Mouse (Mus musculus) intestine, embryonic 15.5 days (tissue): Measurements from ENCODE around the gene Fxr1. TPM values are rescaled to one million over a fixed set of nuclear protein-coding genes. Genes with fewer than 3 reads are reported as not detected.

Source experiments
- ATAC-seq: fragments of 200-750 bp; cut with Nextera tagmentation; 2 replicates; pipeline ENCODE4 v1.8.0; 2017; ENCODE audit warnings: moderate TSS enrichment, moderate library complexity
- H3K27ac ChIP-seq: fragments of 300-500 bp; sonication (generic); 2 replicates; pipeline ENCODE4 v1.5.1; 2015; ENCODE audit warnings: mild to moderate bottlenecking, inconsistent platforms
- H3K27me3 ChIP-seq: fragments of 300-500 bp; sonication (generic); replicated peaks from 2 replicates; pipeline ENCODE4 v1.6.1; 2015; ENCODE audit warnings: inconsistent platforms
- H3K36me3 ChIP-seq: fragments of 300-500 bp; sonication (generic); 2 replicates; pipeline ENCODE4 v1.6.1; 2015; ENCODE audit warnings: inconsistent platforms
- H3K4me1 ChIP-seq: fragments of 300-500 bp; sonication (generic); replicated peaks from 2 replicates; pipeline ENCODE4 v1.6.1; 2015; ENCODE audit warnings: inconsistent platforms
- H3K4me2 ChIP-seq: fragments of 300-500 bp; sonication (generic); replicated peaks from 2 replicates; pipeline ENCODE4 v1.6.1; 2015; ENCODE audit warnings: mild to moderate bottlenecking, inconsistent platforms
- H3K4me3 ChIP-seq: fragments of 300-500 bp; sonication (generic); replicated peaks from 2 replicates; pipeline ENCODE4 v1.5.1; 2015; ENCODE audit warnings: inconsistent platforms
- H3K9ac ChIP-seq: fragments of 300-500 bp; sonication (generic); 2 replicates; pipeline ENCODE4 v1.6.1; 2015; ENCODE audit warnings: inconsistent platforms
- H3K9me3 ChIP-seq: fragments of 300-500 bp; sonication (generic); 2 replicates; pipeline ENCODE4 v1.6.1; 2016; ENCODE audit warnings: inconsistent platforms
- WGBS: fragments of 180-500 bp; shearing (Covaris S2); methylation state at CpG from one replicate; pipeline ENCODE4 v1.1.7; 2015; 5-methylcytosine and 5-hydroxymethylcytosine counted together
- polyA plus RNA-seq: library from polyadenylated mRNA; unstranded; fragments of >200 nt; fragmentation: Nextera tagmentation; extraction: Ambion mirVana; gene quantifications from 2 replicates; pipeline ENCODE4 v1.2.1, GENCODE M21; 2015

Fxr1 gene
- polyA plus RNA-seq, 1 experiment from 2014 or later, result 49.3 TPM

- Histone ChIP-seq H3K9me3 (no peaks in the 10 kb centered on the region), H3K4me2 (no peak overlapping the region), H3K4me1 (peaks cover 4% of the 10 kb centered on the region; the same call in 1 of the 2 replicates), H3K27me3 (no peaks in the 10 kb centered on the region), H3K27ac (no peak overlapping the region), H3K36me3 (no peaks in the 10 kb centered on the region; the same call in 1 of the 2 replicates), H3K9ac (no peak overlapping the region), H3K4me3 (no peak overlapping the region)
- WGBS, result 61% methylated on average over 6 of the region's 6 CpGs
- 0 out of 2 replicates have a peak, but pooled peaks have one; percentile 20 for ATAC-seq
Observed at GRCm38 (mm10) chr3:34076058-34076759, 56.5 kb downstream of the Fxr1 start.

GRCm38 (mm10) chr3:34080900-34081662 lies 61.3 kb downstream of the Fxr1 start, which contains the start of gene Dnajc19:
Gene Dnajc19 (minus strand): TSS chr3:34081321.
- Histone ChIP-seq H3K4me2 (peak within 1 kb of the TSS; percentile 63), H3K4me3 (peak within 1 kb of the TSS; percentile 72), H3K4me1 (peaks cover 4% of the 10 kb centered on the region; the same call in 1 of the 2 replicates), H3K36me3 (no peaks in the 10 kb centered on the region; the same call in 1 of the 2 replicates), H3K9me3 (no peaks in the 10 kb centered on the region), H3K27me3 (no peaks in the 10 kb centered on the region), H3K27ac (peak within 1 kb of the TSS; percentile 71), H3K9ac (peak within 1 kb of the TSS; percentile 79)
- under 1% methylated on average over 50 of the region's 50 CpGs for WGBS
- ATAC-seq, result peak; percentile 97

- whole genome bisulfite sequencing, result 90% methylated on average over 3 of the region's 3 CpGs
- H3K9ac ChIP-seq, result no peak overlapping the region
- no peak overlapping the region for H3K4me3 ChIP-seq
- peak overlapping the region; percentile 63 for H3K4me2 ChIP-seq
- H3K27ac ChIP-seq, result no peak overlapping the region
- no peak for ATAC-seq
- no peaks in the 10 kb centered on the region; the same call in 1 of the 2 replicates for H3K36me3 ChIP-seq
- H3K27me3 ChIP-seq, result no peaks in the 10 kb centered on the region
- no peaks in the 10 kb centered on the region for H3K9me3 ChIP-seq
- H3K4me1 ChIP-seq, result peaks cover 4% of the 10 kb centered on the region; the same call in 1 of the 2 replicates
Observed at GRCm38 (mm10) chr3:34081929-34082328, 62.2 kb downstream of the Fxr1 start.

GRCm38 (mm10) chr3:34083655-34084054 lies 63.9 kb downstream of the Fxr1 start:
- H3K27ac ChIP-seq, result no peak overlapping the region
- no peaks in the 10 kb centered on the region for H3K27me3 ChIP-seq
- H3K9me3 ChIP-seq, result no peaks in the 10 kb centered on the region
- H3K9ac ChIP-seq, result no peak overlapping the region
- no peaks in the 10 kb centered on the region for H3K36me3 ChIP-seq
- no peak overlapping the region for H3K4me2 ChIP-seq
- H3K4me3 ChIP-seq, result no peak overlapping the region
- 74% methylated on average over 5 of the region's 5 CpGs for WGBS
- ATAC-seq, result no peak
- H3K4me1 ChIP-seq, result peaks cover 4% of the 10 kb centered on the region; the same call in 1 of the 2 replicates

- ATAC-seq, result no peak
- Histone ChIP-seq H3K9ac (no peak overlapping the region), H3K4me3 (no peak overlapping the region), H3K27ac (no peak overlapping the region), H3K9me3 (no peaks in the 10 kb centered on the region), H3K27me3 (peaks cover 6% of the 10 kb centered on the region; the same call in 1 of the 2 replicates), H3K4me1 (no peaks in the 10 kb centered on the region), H3K36me3 (no peaks in the 10 kb centered on the region), H3K4me2 (no peak overlapping the region)
- whole genome bisulfite sequencing, result 68% methylated on average over 2 of the region's 2 CpGs
Observed at GRCm38 (mm10) chr3:34102891-34103290, 83.1 kb downstream of the Fxr1 start.

- H3K9me3 ChIP-seq, result no peaks in the 10 kb centered on the region
- no peaks in the 10 kb centered on the region for H3K36me3 ChIP-seq
- no peak overlapping the region for H3K27ac ChIP-seq
- H3K9ac ChIP-seq, result no peak overlapping the region
- 48% methylated on average over 7 of the region's 7 CpGs for WGBS
- H3K4me2 ChIP-seq, result no peak overlapping the region
- no peak overlapping the region for H3K4me3 ChIP-seq
- no peaks in the 10 kb centered on the region for H3K4me1 ChIP-seq
- H3K27me3 ChIP-seq, result peaks cover 6% of the 10 kb centered on the region; the same call in 1 of the 2 replicates
- ATAC-seq, result no peak
Observed at GRCm38 (mm10) chr3:34103902-34104672, 84.3 kb downstream of the Fxr1 start.

GRCm38 (mm10) chr3:34106421-34106820 lies 86.7 kb downstream of the Fxr1 start:
- H3K27ac ChIP-seq, result no peak overlapping the region
- no peaks in the 10 kb centered on the region for H3K36me3 ChIP-seq
- 12% methylated on average over 9 of the region's 9 CpGs for WGBS
- H3K27me3 ChIP-seq, result peaks cover 6% of the 10 kb centered on the region; the same call in 1 of the 2 replicates
- no peaks in the 10 kb centered on the region for H3K4me1 ChIP-seq
- H3K9ac ChIP-seq, result no peak overlapping the region
- no peak for ATAC-seq
- no peaks in the 10 kb centered on the region for H3K9me3 ChIP-seq
- peak overlapping the region; percentile 19; the same call in 1 of the 2 replicates for H3K4me2 ChIP-seq
- H3K4me3 ChIP-seq, result no peak overlapping the region

GRCm38 (mm10) chr3:34107631-34108030 lies 87.9 kb downstream of the Fxr1 start:
- WGBS, result 70% methylated on average over 3 of the region's 3 CpGs
- no peaks in the 10 kb centered on the region for H3K36me3 ChIP-seq
- H3K27ac ChIP-seq, result no peak overlapping the region
- H3K4me1 ChIP-seq, result no peaks in the 10 kb centered on the region
- no peak overlapping the region for H3K9ac ChIP-seq
- H3K4me3 ChIP-seq, result no peak overlapping the region
- H3K27me3 ChIP-seq, result peaks cover 6% of the 10 kb centered on the region; the same call in 1 of the 2 replicates
- no peaks in the 10 kb centered on the region for H3K9me3 ChIP-seq
- no peak for ATAC-seq
- no peak overlapping the region for H3K4me2 ChIP-seq

GRCm38 (mm10) chr3:34111941-34112685 lies 92.4 kb downstream of the Fxr1 start:
- Histone ChIP-seq H3K9ac (no peak overlapping the region), H3K36me3 (no peaks in the 10 kb centered on the region), H3K4me1 (no peaks in the 10 kb centered on the region), H3K27me3 (no peaks in the 10 kb centered on the region), H3K4me3 (no peak overlapping the region), H3K9me3 (no peaks in the 10 kb centered on the region), H3K4me2 (no peak overlapping the region), H3K27ac (no peak overlapping the region)
- WGBS, result 68% methylated on average over 11 of the region's 11 CpGs
- no peak for ATAC-seq

GRCm38 (mm10) chr3:34115806-34116205 lies 96.1 kb downstream of the Fxr1 start:
- Histone ChIP-seq H3K27ac (no peak overlapping the region), H3K27me3 (no peaks in the 10 kb centered on the region), H3K36me3 (no peaks in the 10 kb centered on the region), H3K4me3 (no peak overlapping the region), H3K4me2 (no peak overlapping the region), H3K9me3 (no peaks in the 10 kb centered on the region), H3K4me1 (no peaks in the 10 kb centered on the region), H3K9ac (no peak overlapping the region)
- no peak for ATAC-seq
- 67% methylated on average over 6 of the region's 6 CpGs for WGBS

GRCm38 (mm10) chr3:34119869-34120268 lies 100.1 kb downstream of the Fxr1 start:
- no peaks in the 10 kb centered on the region for H3K4me1 ChIP-seq
- no peaks in the 10 kb centered on the region for H3K36me3 ChIP-seq
- H3K27me3 ChIP-seq, result no peaks in the 10 kb centered on the region
- no peak overlapping the region for H3K27ac ChIP-seq
- no peak for ATAC-seq
- H3K4me2 ChIP-seq, result no peak overlapping the region
- H3K9me3 ChIP-seq, result no peaks in the 10 kb centered on the region
- WGBS, result 70% methylated on average over 4 of the region's 4 CpGs
- H3K4me3 ChIP-seq, result no peak overlapping the region
- no peak overlapping the region for H3K9ac ChIP-seq
